Mouse (Mus musculus) heart, embryonic 14.5 days (tissue): ENCODE results near the gene Ceacam19. TPM values are rescaled to one million over a fixed set of nuclear protein-coding genes. Genes with fewer than 3 reads are reported as not detected.

Experiments used
- ATAC-seq: fragments of 200-750 bp; cut with Nextera tagmentation; 2 replicates; pipeline ENCODE4 v1.8.0; 2017; ENCODE audit warnings: low read depth, moderate TSS enrichment; ENCODE audit not compliant: insufficient number of reproducible peaks, insufficient read depth, low FRiP score
- H3K27ac ChIP-seq, 2 experiments: fragments of 200-500 bp in 1 of 2; fragments of 300-500 bp in 1 of 2; sonication (generic) in 1 of 2; replicated peaks in 1 of 2; 2 replicates each; pipeline ENCODE4 v1.5.1; 2012 to 2014; ENCODE audit warnings: low read depth in 2 of 2, low read length in 2 of 2, control low read depth in 1 of 2, mild to moderate bottlenecking in 1 of 2, mixed read lengths in 1 of 2; ENCODE audit not compliant: control insufficient read depth in 1 of 2, insufficient read depth in 1 of 2
- H3K27me3 ChIP-seq: fragments of 300-500 bp; sonication (generic); 2 replicates; pipeline ENCODE4 v1.6.1; 2014; ENCODE audit warnings: mild to moderate bottlenecking, low read length, control low read depth; ENCODE audit not compliant: control insufficient read depth, insufficient read depth
- H3K36me3 ChIP-seq: fragments of 300-500 bp; sonication (generic); 2 replicates; pipeline ENCODE4 v1.6.1; 2014; ENCODE audit warnings: mild to moderate bottlenecking, control low read depth, low read length, mixed read lengths; ENCODE audit not compliant: control insufficient read depth, insufficient read depth
- H3K4me1 ChIP-seq, 2 experiments: fragments of 200-500 bp in 1 of 2; fragments of 300-500 bp in 1 of 2; sonication (generic) in 1 of 2; 2 replicates each; pipeline ENCODE4 v1.6.1; 2012 to 2014; ENCODE audit warnings: low read length in 2 of 2, control low read depth in 1 of 2, mixed read lengths in 1 of 2; ENCODE audit not compliant: control insufficient read depth in 2 of 2, insufficient read depth in 2 of 2
- H3K4me2 ChIP-seq: fragments of 300-500 bp; sonication (generic); 2 replicates; pipeline ENCODE4 v1.6.1; 2014; ENCODE audit warnings: mild to moderate bottlenecking, low read length
- H3K4me3 ChIP-seq, 2 experiments: fragments of 200-500 bp in 1 of 2; fragments of 300-500 bp in 1 of 2; sonication (generic) in 1 of 2; 2 replicates each; pipeline ENCODE4 v1.5.1; 2012 to 2014; ENCODE audit warnings: low read length in 2 of 2, mild to moderate bottlenecking in 2 of 2, control low read depth in 1 of 2, low read depth in 1 of 2, moderate library complexity in 1 of 2; ENCODE audit not compliant: control insufficient read depth in 1 of 2, insufficient read depth in 1 of 2
- H3K9ac ChIP-seq: fragments of 300-500 bp; sonication (generic); 2 replicates; pipeline ENCODE4 v1.6.1; 2014; ENCODE audit warnings: mild to moderate bottlenecking, low read length
- H3K9me3 ChIP-seq: fragments of 300-500 bp; sonication (generic); 2 replicates; pipeline ENCODE4 v1.6.1; 2016; ENCODE audit warnings: low read length, control low read depth; ENCODE audit not compliant: control insufficient read depth
- WGBS: fragments of 180-500 bp; shearing (Covaris S2); extraction: QIAGEN DNeasy Blood & Tissue Kit; methylation state at CpG from one replicate; pipeline ENCODE4 v1.1.7; 2014; 5-methylcytosine and 5-hydroxymethylcytosine counted together
- polyA plus RNA-seq: library from polyadenylated mRNA; unstranded; fragments of >200 nt; fragmentation: Nextera tagmentation; extraction: Ambion mirVana; gene quantifications from 2 replicates; pipeline ENCODE4 v1.2.1, GENCODE M21; 2014

Ceacam19 gene
- polyA plus RNA-seq, 1 experiment from 2014 or later, result not detected

- no peak overlapping the region for H3K27ac ChIP-seq
- no peak overlapping the region for H3K9ac ChIP-seq
- 42% methylated on average over 9 of the region's 9 CpGs for WGBS
- no peak overlapping the region for H3K4me3 ChIP-seq
- ATAC-seq, result no peak
- H3K4me2 ChIP-seq, result no peak overlapping the region
- H3K9me3 ChIP-seq, result no peaks in the 10 kb centered on the region
- no peaks in the 10 kb centered on the region for H3K27me3 ChIP-seq
- H3K4me1 ChIP-seq, result peaks cover 7 to 12% of the 10 kb centered on the region in 2 experiments; a peak in 3 of 4 replicates
- H3K36me3 ChIP-seq, result no peaks in the 10 kb centered on the region
Measured at GRCm38 (mm10) chr7:19831837-19832236, 55.9 kb downstream of the Ceacam19 start.

DNA sequence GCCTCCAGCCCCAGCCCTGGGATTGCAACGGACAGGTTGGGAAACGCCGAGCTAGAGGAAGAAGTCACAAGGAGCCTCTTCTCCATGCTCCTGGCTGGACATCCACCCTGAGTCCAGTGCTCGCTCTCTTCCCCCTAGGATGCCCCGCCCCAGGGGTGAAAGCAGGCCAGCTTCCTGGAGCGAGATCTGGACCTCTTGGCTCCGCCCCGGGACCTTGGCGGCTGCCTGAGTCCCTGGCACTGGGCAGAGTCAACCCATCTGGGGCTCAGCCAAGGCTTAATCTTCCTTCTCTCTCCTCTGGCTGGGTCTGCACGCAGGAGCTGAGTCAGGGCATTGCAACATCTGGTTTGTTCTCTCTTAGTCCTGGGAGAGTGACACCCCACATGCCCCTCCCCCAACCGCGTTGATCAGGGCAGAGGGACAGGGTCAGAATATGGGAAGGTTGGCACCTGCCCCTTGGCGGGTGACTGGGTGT, 57.0 kb downstream of the Ceacam19 start:
- H3K27ac ChIP-seq, result no peak overlapping the region
- peaks cover 7 to 12% of the 10 kb centered on the region in 2 experiments; a peak in 3 of 4 replicates for H3K4me1 ChIP-seq
- no peak overlapping the region for H3K4me3 ChIP-seq
- H3K27me3 ChIP-seq, result no peaks in the 10 kb centered on the region
- 30% methylated on average over 13 of the region's 13 CpGs for WGBS
- H3K9ac ChIP-seq, result 0 out of 2 replicates have a peak overlapping the region, but pooled peaks have one; percentile 13
- no peaks in the 10 kb centered on the region for H3K36me3 ChIP-seq
- no peaks in the 10 kb centered on the region for H3K9me3 ChIP-seq
- peak; percentile 82 for ATAC-seq
- H3K4me2 ChIP-seq, result peak overlapping the region; percentile 24

- peaks cover 7 to 14% of the 10 kb centered on the region in 2 experiments for H3K4me1 ChIP-seq
- ATAC-seq, result no peak
- 79% methylated on average over 3 of the region's 3 CpGs for WGBS
- no peaks in the 10 kb centered on the region for H3K9me3 ChIP-seq
- no peaks in the 10 kb centered on the region for H3K36me3 ChIP-seq
- H3K27ac ChIP-seq, result no peak overlapping the region
- no peak overlapping the region for H3K9ac ChIP-seq
- H3K4me2 ChIP-seq, result no peak overlapping the region
- H3K27me3 ChIP-seq, result 0 out of 2 replicates have a peak, but pooled peaks cover 4% of the 10 kb centered on the region
- H3K4me3 ChIP-seq, result no peak overlapping the region
Measured at GRCm38 (mm10) chr7:19829694-19830093, 58.1 kb downstream of the Ceacam19 start.

DNA sequence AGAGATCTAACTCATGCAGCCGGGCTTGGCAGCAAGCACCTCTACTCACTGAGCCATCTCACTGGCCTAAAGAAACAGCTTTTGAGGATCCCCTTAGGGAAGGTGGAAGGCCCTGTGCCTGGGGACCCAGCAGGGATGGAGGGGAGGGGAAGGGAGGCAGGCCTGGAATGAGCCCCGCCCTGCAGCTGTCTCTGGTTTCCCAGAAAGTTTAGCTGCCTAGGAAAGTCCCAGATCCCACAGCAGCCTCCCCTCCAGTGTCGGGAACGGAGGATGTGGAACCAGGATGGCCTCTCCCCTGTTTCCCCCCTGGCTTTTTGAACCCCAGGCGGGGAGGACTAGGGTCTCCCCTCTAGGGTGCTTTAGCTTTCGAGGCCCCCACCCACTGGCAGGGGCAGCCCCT, 61.0 kb downstream of the Ceacam19 start:
- WGBS, result 45% methylated on average over 6 of the region's 6 CpGs
- peaks cover 20 to 39% of the 10 kb centered on the region in 2 experiments for H3K4me1 ChIP-seq

More for the DNA sequence above, 61.0 kb downstream of the Ceacam19 start:
- Histone ChIP-seq H3K9me3 (no peaks in the 10 kb centered on the region), H3K36me3 (no peaks in the 10 kb centered on the region), H3K27ac (no peak overlapping the region), H3K27me3 (peaks cover 15% of the 10 kb centered on the region), H3K4me3 (no peak overlapping the region), H3K4me2 (no peak overlapping the region), H3K9ac (no peak overlapping the region)
- ATAC-seq, result no peak

Other genes with a start within 250 kb of the Ceacam19 start
- gene Clptm1, start 222.9 kb downstream of the Ceacam19 start, polyA plus RNA-seq, result 87.6 and 98.6 TPM in 2 replicates
- 0.57 and 2.2 TPM in 2 replicates for gene Apoc2, start 210.0 kb downstream of the Ceacam19 start, polyA plus RNA-seq
- gene Gm44805, start 206.5 kb downstream of the Ceacam19 start, polyA plus RNA-seq, result not detected in 2 replicates
- gene Apoc4, start 206.5 kb downstream of the Ceacam19 start, polyA plus RNA-seq, result 0.31 TPM in 1 of 2 replicates, not detected in the other
- 14.3 and 14.6 TPM in 2 replicates for gene Apoc1, start 195.3 kb downstream of the Ceacam19 start, polyA plus RNA-seq
- gene Apoe, start 188.8 kb downstream of the Ceacam19 start, polyA plus RNA-seq, result 644 and 695 TPM in 2 replicates
- 130 and 135 TPM in 2 replicates for gene Tomm40, start 172.5 kb downstream of the Ceacam19 start, polyA plus RNA-seq
- gene Nectin2, start 137.5 kb downstream of the Ceacam19 start, polyA plus RNA-seq, result 63.4 and 68.4 TPM in 2 replicates
- 293 and 321 TPM in 2 replicates for gene Bcam, start 116.9 kb downstream of the Ceacam19 start, polyA plus RNA-seq
- gene Cblc, start 91.2 kb downstream of the Ceacam19 start, polyA plus RNA-seq, result 0.53 TPM in 1 of 2 replicates, not detected in the other
- 1.7 and 2.0 TPM in 2 replicates for gene Bcl3, start 65.2 kb downstream of the Ceacam19 start, polyA plus RNA-seq
- gene Gm19345, start 36.0 kb downstream of the Ceacam19 start, polyA plus RNA-seq, result not detected in 2 replicates
- not detected in 2 replicates for gene Ceacam16, start 26.7 kb downstream of the Ceacam19 start, polyA plus RNA-seq
- 12.7 and 12.9 TPM in 2 replicates for gene Pvr, start 33.2 kb upstream of the Ceacam19 start, polyA plus RNA-seq
- 1.3 and 1.8 TPM in 2 replicates for gene Igsf23, start 62.8 kb upstream of the Ceacam19 start, polyA plus RNA-seq
- not detected in 2 replicates for gene Ceacam20, start 77.4 kb upstream of the Ceacam19 start, polyA plus RNA-seq
- not detected in 2 replicates for gene Nlrp9b, start 103.5 kb upstream of the Ceacam19 start, polyA plus RNA-seq
- gene Vmn1r91, start 211.7 kb upstream of the Ceacam19 start, polyA plus RNA-seq, result not detected in 2 replicates
- gene Gm16442, start 234.6 kb upstream of the Ceacam19 start, polyA plus RNA-seq, result not detected in 2 replicates